Mouse (Mus musculus): ENCODE results near the gene Clstn2. TPM values are rescaled to one million over a fixed set of nuclear protein-coding genes. Genes with fewer than 3 reads are reported as not detected.
A peak's percentile ranks its signal among the peaks of the same experiment; 100 is the strongest.

Clstn2 gene
- total and polyA plus RNA-seq, 2 experiments from 2014 or later, result 0.14 to 0.61 TPM

- 12% methylated on average over 3 of the region's 3 CpGs for WGBS
- H3K9me3 ChIP-seq (replicated peaks; ENCODE audit: control insufficient read depth, low read length), result no peaks in the 10 kb centered on the region
- ATAC-seq (ENCODE audit: insufficient read depth, low read depth) (peak; percentile 88), DNase-seq (ENCODE audit: low spot score) (peak; percentile 69)
- H3K27ac ChIP-seq (ENCODE audit: low read depth), result peak overlapping the region; percentile 47; the same call in 1 of the 2 replicates
- H3K4me1 ChIP-seq (ENCODE audit: control insufficient read depth, insufficient read depth), result peaks cover 13% of the 10 kb centered on the region
- H3K4me3 ChIP-seq (ENCODE audit: low read depth, low read length), result no peak overlapping the region
- no peak overlapping the region for H3K9ac ChIP-seq (replicated peaks; ENCODE audit: low read depth, low read length)
- no peak for TF ChIP-seq EP300 (IDR thresholded peaks at IDR 0.05; ENCODE audit: low read depth)
- no peak for TF ChIP-seq CTCF (IDR thresholded peaks at IDR 0.05; ENCODE audit: low read depth)
- no peaks in the 10 kb centered on the region for H3K36me3 ChIP-seq (replicated peaks; ENCODE audit: control insufficient read depth, insufficient read depth, low read length)
- H3K27me3 ChIP-seq (ENCODE audit: control insufficient read depth, insufficient read depth, low read length), result no peaks in the 10 kb centered on the region
- H3K4me2 ChIP-seq (ENCODE audit: low read depth, low read length), result no peak overlapping the region
These were observed 219.8 kb downstream of the Clstn2 start for GRCm38 (mm10) chr9:97813157-97813556.

- H3K4me2 ChIP-seq (ENCODE audit: low read depth, low read length), result no peak overlapping the region
- H3K27ac ChIP-seq (ENCODE audit: low read depth), result no peak overlapping the region
- H3K36me3 ChIP-seq (replicated peaks; ENCODE audit: control insufficient read depth, insufficient read depth, low read length), result no peaks in the 10 kb centered on the region
- no peak overlapping the region for H3K4me3 ChIP-seq (ENCODE audit: low read depth, low read length)
- 80% methylated on average over 5 of the region's 5 CpGs for WGBS
- DNase-seq (ENCODE audit: low spot score) (no peak), ATAC-seq (ENCODE audit: insufficient read depth, low read depth) (no peak)
- H3K9ac ChIP-seq (replicated peaks; ENCODE audit: low read depth, low read length), result no peak overlapping the region
- H3K9me3 ChIP-seq (replicated peaks; ENCODE audit: control insufficient read depth, low read length), result no peaks in the 10 kb centered on the region
- TF ChIP-seq EP300 (IDR thresholded peaks at IDR 0.05; ENCODE audit: low read depth), result no peak
- TF ChIP-seq CTCF (IDR thresholded peaks at IDR 0.05; ENCODE audit: low read depth), result no peak
- no peaks in the 10 kb centered on the region for H3K4me1 ChIP-seq (ENCODE audit: control insufficient read depth, insufficient read depth)
- H3K27me3 ChIP-seq (ENCODE audit: control insufficient read depth, insufficient read depth, low read length), result no peaks in the 10 kb centered on the region
These were observed 225.9 kb downstream of the Clstn2 start for GRCm38 (mm10) chr9:97807031-97807430.

- ATAC-seq (ENCODE audit: insufficient read depth, low read depth), result no peak
- no peaks in the 10 kb centered on the region for H3K9me3 ChIP-seq (replicated peaks; ENCODE audit: control insufficient read depth, low read length)
- H3K4me1 ChIP-seq (ENCODE audit: control insufficient read depth, insufficient read depth), result peaks cover 6% of the 10 kb centered on the region
- H3K36me3 ChIP-seq (replicated peaks; ENCODE audit: control insufficient read depth, insufficient read depth, low read length), result no peaks in the 10 kb centered on the region
- WGBS, result 42% methylated on average over 8 of the region's 8 CpGs
- H3K27ac ChIP-seq (ENCODE audit: low read depth), result no peak overlapping the region
- TF ChIP-seq CTCF (IDR thresholded peaks at IDR 0.05; ENCODE audit: low read depth) (no peak), EP300 (IDR thresholded peaks at IDR 0.05; ENCODE audit: low read depth) (no peak)
- no peak overlapping the region for H3K4me3 ChIP-seq (ENCODE audit: low read depth, low read length)
- H3K9ac ChIP-seq (replicated peaks; ENCODE audit: low read depth, low read length), result no peak overlapping the region
- no peaks in the 10 kb centered on the region for H3K27me3 ChIP-seq (ENCODE audit: control insufficient read depth, insufficient read depth, low read length)
- no peak for DNase-seq (ENCODE audit: low spot score)
- no peak overlapping the region for H3K4me2 ChIP-seq (ENCODE audit: low read depth, low read length)
These were observed 239.3 kb downstream of the Clstn2 start for GRCm38 (mm10) chr9:97793661-97794060.

GRCm38 (mm10) chr9:97788151-97788670 is 244.8 kb downstream of the Clstn2 start:
- TF ChIP-seq CTCF (IDR thresholded peaks at IDR 0.05; ENCODE audit: low read depth) (no peak), EP300 (IDR thresholded peaks at IDR 0.05; ENCODE audit: low read depth) (no peak)
- no peak overlapping the region for H3K9ac ChIP-seq (replicated peaks; ENCODE audit: low read depth, low read length)
- no peaks in the 10 kb centered on the region for H3K36me3 ChIP-seq (replicated peaks; ENCODE audit: control insufficient read depth, insufficient read depth, low read length)
- no peaks in the 10 kb centered on the region for H3K4me1 ChIP-seq (ENCODE audit: control insufficient read depth, insufficient read depth)
- H3K27me3 ChIP-seq (ENCODE audit: control insufficient read depth, insufficient read depth, low read length), result no peaks in the 10 kb centered on the region
- no peak overlapping the region for H3K4me3 ChIP-seq (ENCODE audit: low read depth, low read length)
- ATAC-seq (ENCODE audit: insufficient read depth, low read depth) (no peak), DNase-seq (ENCODE audit: low spot score) (no peak)
- no peak overlapping the region for H3K27ac ChIP-seq (ENCODE audit: low read depth)
- no peaks in the 10 kb centered on the region for H3K9me3 ChIP-seq (replicated peaks; ENCODE audit: control insufficient read depth, low read length)
- no peak overlapping the region for H3K4me2 ChIP-seq (ENCODE audit: low read depth, low read length)
- WGBS, result 46% methylated on average over 5 of the region's 5 CpGs

GRCm38 (mm10) chr9:97780032-97780616 is 252.9 kb downstream of the Clstn2 start:
- H3K4me1 ChIP-seq (ENCODE audit: control insufficient read depth, insufficient read depth), result no peaks in the 10 kb centered on the region
- no peak overlapping the region for H3K9ac ChIP-seq (replicated peaks; ENCODE audit: low read depth, low read length)
- H3K27me3 ChIP-seq (ENCODE audit: control insufficient read depth, insufficient read depth, low read length), result no peaks in the 10 kb centered on the region
- WGBS, result 55% methylated on average over 5 of the region's 5 CpGs
- H3K4me3 ChIP-seq (ENCODE audit: low read depth, low read length), result no peak overlapping the region
- no peak for DNase-seq (ENCODE audit: low spot score)
- H3K9me3 ChIP-seq (replicated peaks; ENCODE audit: control insufficient read depth, low read length), result no peaks in the 10 kb centered on the region
- no peak overlapping the region for H3K4me2 ChIP-seq (ENCODE audit: low read depth, low read length)
- ATAC-seq (ENCODE audit: insufficient read depth, low read depth), result no peak
- H3K36me3 ChIP-seq (replicated peaks; ENCODE audit: control insufficient read depth, insufficient read depth, low read length), result no peaks in the 10 kb centered on the region
- no peak overlapping the region for H3K27ac ChIP-seq (ENCODE audit: low read depth)
- TF ChIP-seq CTCF (IDR thresholded peaks at IDR 0.05; ENCODE audit: low read depth) (no peak), EP300 (IDR thresholded peaks at IDR 0.05; ENCODE audit: low read depth) (no peak)

- ATAC-seq (ENCODE audit: insufficient read depth, low read depth) (no peak), DNase-seq (ENCODE audit: low spot score) (no peak)
- Histone ChIP-seq H3K9ac (replicated peaks; ENCODE audit: low read depth, low read length) (no peak overlapping the region), H3K4me3 (ENCODE audit: low read depth, low read length) (no peak overlapping the region), H3K4me1 (ENCODE audit: control insufficient read depth, insufficient read depth) (no peaks in the 10 kb centered on the region), H3K9me3 (replicated peaks; ENCODE audit: control insufficient read depth, low read length) (no peaks in the 10 kb centered on the region), H3K27ac (ENCODE audit: low read depth) (no peak overlapping the region), H3K27me3 (ENCODE audit: control insufficient read depth, insufficient read depth, low read length) (no peaks in the 10 kb centered on the region), H3K36me3 (replicated peaks; ENCODE audit: control insufficient read depth, insufficient read depth, low read length) (no peaks in the 10 kb centered on the region), H3K4me2 (ENCODE audit: low read depth, low read length) (no peak overlapping the region)
- 81% methylated on average over 1 of the region's 1 CpGs for WGBS
- TF ChIP-seq CTCF (IDR thresholded peaks at IDR 0.05; ENCODE audit: low read depth) (no peak), EP300 (IDR thresholded peaks at IDR 0.05; ENCODE audit: low read depth) (no peak)
These were observed 257.2 kb downstream of the Clstn2 start for GRCm38 (mm10) chr9:97775770-97776169.

Data from heart, postnatal 0 days (tissue).